Mouse (Mus musculus) brown adipose tissue, adult 24 weeks (tissue): ENCODE measurements around the gene Klk1b9. TPM values are rescaled to one million over a fixed set of nuclear protein-coding genes. Genes with fewer than 3 reads are reported as not detected.
"Not testable (repeated sequence)": the region's sequence is repeated elsewhere in the genome, so short reads cannot be mapped to it uniquely, and the experiment has no call there.

Experiments
- H3K27ac ChIP-seq: fragments of 200-500 bp; replicated peaks from 2 replicates; pipeline ENCODE4 v1.5.1; 2012; ENCODE audit warnings: low read depth, mild to moderate bottlenecking, low read length
- H3K4me1 ChIP-seq: fragments of 200-500 bp; 2 replicates; pipeline ENCODE4 v1.6.1; 2012; ENCODE audit warnings: low read length, mixed read lengths; ENCODE audit not compliant: control insufficient read depth, insufficient read depth, insufficient read length
- H3K4me3 ChIP-seq: fragments of 200-500 bp; 2 replicates; pipeline ENCODE4 v1.5.1; 2012; ENCODE audit warnings: low read depth, mild to moderate bottlenecking, low read length, moderate library complexity; ENCODE audit not compliant: insufficient read depth
- polyA plus RNA-seq: library from polyadenylated mRNA; stranded (reverse); fragments of >200 nt; gene quantifications from 2 replicates; pipeline ENCODE4 v1.2.4, GENCODE M21; 2012; ENCODE audit not compliant: missing spikeins, insufficient read depth, insufficient read length

The Klk1b9 gene
- polyA plus RNA-seq: not detected in 2 replicates

GRCm38 (mm10) chr7:43975761-43976160, at the start of gene Klk1b9:
Gene Klk1b9 (plus strand): TSS chr7:43976061.
- not testable (repeated sequence) for H3K27ac ChIP-seq, H3K4me1 ChIP-seq

GRCm38 (mm10) chr7:43928521-43928920, 47.3 kb upstream of the Klk1b9 start:
- Histone ChIP-seq H3K27ac (no peak overlapping the region), H3K4me1 (no peaks in the 10 kb centered on the region), H3K4me3 (no peak overlapping the region)

More at GRCm38 (mm10) chr7:43975761-43976160, at the start of gene Klk1b9:
- H3K4me3 ChIP-seq: not testable (repeated sequence)

GRCm38 (mm10) chr7:43932337-43932736, 43.5 kb upstream of the Klk1b9 start:
- H3K27ac ChIP-seq: no peak overlapping the region
- no peaks in the 10 kb centered on the region for H3K4me1 ChIP-seq
- no peak overlapping the region for H3K4me3 ChIP-seq

- no peak within 1 kb of the TSS for H3K4me3 ChIP-seq
- no peaks in the 10 kb centered on the region for H3K4me1 ChIP-seq
- H3K27ac ChIP-seq: no peak within 1 kb of the TSS
Observed at GRCm38 (mm10) chr7:43933440-43933839, 42.4 kb upstream of the Klk1b9 start, which contains the start of gene Klk15. Gene Klk15 (plus strand): TSS chr7:43933740.

- no peak overlapping the region for H3K4me3 ChIP-seq
- no peaks in the 10 kb centered on the region for H3K4me1 ChIP-seq
- H3K27ac ChIP-seq: no peak overlapping the region
Observed at GRCm38 (mm10) chr7:43934747-43935146, 41.1 kb upstream of the Klk1b9 start.

- Histone ChIP-seq H3K27ac (no peak overlapping the region), H3K4me3 (no peak overlapping the region), H3K4me1 (no peaks in the 10 kb centered on the region)
Observed at GRCm38 (mm10) chr7:43936551-43936950, 39.3 kb upstream of the Klk1b9 start.

GRCm38 (mm10) chr7:43942293-43942692, 33.6 kb upstream of the Klk1b9 start:
- H3K27ac ChIP-seq, H3K4me3 ChIP-seq, H3K4me1 ChIP-seq: not testable (repeated sequence)

GRCm38 (mm10) chr7:43944727-43945264, 31.1 kb upstream of the Klk1b9 start:
- no peak overlapping the region for H3K4me3 ChIP-seq
- no peaks in the 10 kb centered on the region for H3K4me1 ChIP-seq
- H3K27ac ChIP-seq: no peak overlapping the region

GRCm38 (mm10) chr7:43950364-43950763, 25.5 kb upstream of the Klk1b9 start, which contains the start of gene Klk1b8:
Gene Klk1b8 (plus strand): TSS chr7:43950664.
- Histone ChIP-seq H3K4me1 (no peaks in the 10 kb centered on the region), H3K4me3 (no peak within 1 kb of the TSS), H3K27ac (no peak within 1 kb of the TSS)

GRCm38 (mm10) chr7:43952703-43953102, 23.2 kb upstream of the Klk1b9 start:
- Histone ChIP-seq H3K4me1 (no peaks in the 10 kb centered on the region), H3K4me3 (no peak overlapping the region), H3K27ac (no peak overlapping the region)

GRCm38 (mm10) chr7:43966451-43966850, 9.4 kb upstream of the Klk1b9 start, which contains the start of gene Klk1b1:
Gene Klk1b1 (plus strand): TSS chr7:43966751.
- H3K27ac ChIP-seq: no peak within 1 kb of the TSS
- no peaks in the 10 kb centered on the region for H3K4me1 ChIP-seq

GRCm38 (mm10) chr7:43967058-43967457, 8.8 kb upstream of the Klk1b9 start:
- Histone ChIP-seq H3K4me1 (no peaks in the 10 kb centered on the region), H3K27ac (no peak overlapping the region), H3K4me3 (no peak overlapping the region)

More at GRCm38 (mm10) chr7:43966451-43966850, 9.4 kb upstream of the Klk1b9 start, which contains the start of gene Klk1b1:
- H3K4me3 ChIP-seq: no peak within 1 kb of the TSS

- H3K4me3 ChIP-seq: no peak overlapping the region
- H3K4me1 ChIP-seq: no peaks in the 10 kb centered on the region
- H3K27ac ChIP-seq: no peak overlapping the region
Observed at GRCm38 (mm10) chr7:43967612-43968011, 8.2 kb upstream of the Klk1b9 start.

GRCm38 (mm10) chr7:43985657-43986056, 9.8 kb downstream of the Klk1b9 start:
- H3K4me1 ChIP-seq: no peaks in the 10 kb centered on the region
- no peak overlapping the region for H3K4me3 ChIP-seq
- no peak overlapping the region for H3K27ac ChIP-seq

- H3K27ac ChIP-seq, H3K4me1 ChIP-seq, H3K4me3 ChIP-seq: not testable (repeated sequence)
Observed at GRCm38 (mm10) chr7:43994821-43995220, 19.0 kb downstream of the Klk1b9 start.

GRCm38 (mm10) chr7:43995577-43995976, 19.7 kb downstream of the Klk1b9 start, which contains the start of gene Klk1b11:
Gene Klk1b11 (plus strand): TSS chr7:43995877.
- H3K4me3 ChIP-seq, H3K27ac ChIP-seq, H3K4me1 ChIP-seq: not testable (repeated sequence)
